Mouse (Mus musculus): ENCODE measurements around the gene Txnrd1.

DNA sequence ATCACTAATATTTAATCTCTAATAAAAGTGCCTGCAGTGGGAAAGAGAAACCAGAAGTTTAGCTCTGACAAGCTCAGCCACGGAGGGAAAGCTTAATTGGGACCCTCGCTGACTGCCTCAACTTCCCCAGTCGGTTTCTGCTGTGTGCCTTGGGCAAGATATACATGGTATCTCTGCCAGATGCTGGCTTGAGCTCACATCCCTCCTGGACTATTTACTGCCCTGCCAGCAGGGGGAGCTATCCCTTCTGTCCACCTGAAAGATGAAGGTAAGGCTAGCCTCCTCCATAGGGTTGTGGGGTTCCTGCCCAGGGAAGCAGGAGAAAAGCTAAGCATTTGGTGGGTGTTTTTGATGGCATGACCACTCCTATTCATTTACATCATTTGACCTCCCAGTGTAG, 76.4 kb downstream of the Txnrd1 start:
- TF ChIP-seq POLR2A (IDR thresholded peaks at IDR 0.05; ENCODE audit: borderline replicate concordance, insufficient read depth, low read length), result no peak
- TF ChIP-seq CTCF (IDR thresholded peaks at IDR 0.05; ENCODE audit: borderline replicate concordance, insufficient read depth, low read depth, low read length), result peak; percentile 48

Data from cerebellum, adult 2 months (tissue).